Comparison of ENCODE assay signal across 25 mouse cellular contexts in genomic region chr10:109976351-109976750, GRCm38 (mm10).
"Had no signal": no experiment of that assay in that cellular context is flagged by ENCODE, and none has a peak within 500 bp of the region (broad histone marks: within the 10 kb centered on the region; RNA-seq: fewer than 3 reads in every experiment).

No protein-coding gene starts in this region.

- H3K9ac ChIP-seq: heart, embryonic 13.5 days; heart, embryonic 15.5 days; hindbrain, embryonic 13.5 days; hindbrain, embryonic 15.5 days; limb, embryonic 12.5 days; limb, embryonic 15.5 days; liver, embryonic 12.5 days; liver, embryonic 14.5 days had no signal

- H3K4me1 ChIP-seq: heart, embryonic 13.5 days; heart, embryonic 15.5 days; hindbrain, embryonic 13.5 days; hindbrain, embryonic 15.5 days; limb, embryonic 12.5 days; limb, embryonic 15.5 days; liver, embryonic 12.5 days had no signal

- H3K27me3 ChIP-seq: heart, embryonic 13.5 days; heart, embryonic 15.5 days; hindbrain, embryonic 13.5 days; hindbrain, embryonic 15.5 days; limb, embryonic 12.5 days; limb, embryonic 15.5 days; liver, embryonic 12.5 days had no signal

- H3K9me3 ChIP-seq: heart, embryonic 13.5 days; heart, embryonic 15.5 days; hindbrain, embryonic 13.5 days; hindbrain, embryonic 15.5 days; limb, embryonic 12.5 days; limb, embryonic 15.5 days; liver, embryonic 12.5 days had no signal

- ATAC-seq: hindbrain, postnatal 0 days; intestine, embryonic 16.5 days; liver, embryonic 12.5 days had no signal

- H3K4me2 ChIP-seq: heart, embryonic 11.5 days; heart, embryonic 13.5 days; heart, embryonic 15.5 days; hindbrain, embryonic 13.5 days; hindbrain, embryonic 15.5 days; limb, embryonic 12.5 days; limb, embryonic 15.5 days; liver, embryonic 12.5 days had no signal

- H3K36me3 ChIP-seq: heart, embryonic 13.5 days; heart, embryonic 15.5 days; hindbrain, embryonic 13.5 days; hindbrain, embryonic 15.5 days; limb, embryonic 12.5 days; limb, embryonic 15.5 days; liver, embryonic 12.5 days had no signal

- DNase-seq: gastrocnemius, postnatal 14 days; gastrocnemius, postnatal 36 days; heart, adult 11 months; heart, adult 2 months; heart, postnatal 14 days; heart, postnatal 36 days; kidney, adult 11 months; kidney, adult 2 months; kidney, postnatal 10 days; kidney, postnatal 25 days; kidney, postnatal 4 days; left cerebral cortex, postnatal 4 days had no signal

- H3K27ac ChIP-seq: heart, adult 2 months; heart, embryonic 13.5 days; heart, embryonic 15.5 days; hindbrain, embryonic 13.5 days; hindbrain, embryonic 15.5 days; hindbrain, postnatal 0 days; layer of hippocampus, adult 2 months; left cerebral cortex, adult 2 months; limb, embryonic 12.5 days; limb, embryonic 15.5 days; liver, embryonic 12.5 days; liver, embryonic 14.5 days had no signal

- H3K4me3 ChIP-seq: heart, adult 2 months; heart, embryonic 13.5 days; heart, embryonic 15.5 days; hindbrain, embryonic 13.5 days; hindbrain, embryonic 15.5 days; layer of hippocampus, adult 2 months; left cerebral cortex, adult 2 months; limb, embryonic 12.5 days; limb, embryonic 15.5 days; liver, embryonic 12.5 days had no signal
